Comparison of ENCODE assay signal across 8 mouse cellular contexts in the genomic region with DNA sequence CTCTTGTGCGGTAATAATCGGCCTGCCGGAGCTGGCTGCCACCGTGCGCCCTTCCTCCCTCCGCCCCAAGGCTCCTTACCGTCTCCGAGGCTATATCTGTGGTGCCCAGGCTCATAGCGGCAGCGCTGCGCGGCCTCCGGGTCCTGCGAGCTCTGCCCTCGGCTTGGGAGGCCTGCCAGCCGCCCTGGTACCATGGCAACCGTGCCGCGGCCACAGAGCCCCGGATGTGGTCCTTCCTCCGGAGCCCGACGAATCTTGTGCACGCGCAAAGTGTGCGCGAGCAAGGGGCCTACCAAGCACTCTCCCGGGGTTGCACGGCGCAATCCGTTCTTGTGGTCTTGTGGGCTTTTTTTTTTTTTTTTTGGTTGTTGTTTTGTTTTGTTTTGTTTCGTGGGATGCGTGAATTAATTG. TPM values are rescaled to one million over a fixed set of nuclear protein-coding genes. Genes with fewer than 3 reads are reported as not detected.
DNase-seq lines count a peak whose midpoint lies in the region; ATAC-seq lines count a peak whose summit lies in the region.

A gene (minus strand): TSS at position 276 of the 411 bp plus-strand sequence.

- H3K4me3 ChIP-seq in forebrain, embryonic 10.5 days: peak within 1 kb of the TSS; percentile 84
- H3K4me3 ChIP-seq in heart, embryonic 15.5 days: peak within 1 kb of the TSS; percentile 68
- peak within 1 kb of the TSS; percentile 70 for H3K4me3 ChIP-seq in liver, embryonic 15.5 days (replicated peaks)
- peak within 1 kb of the TSS; percentile 72 for H3K4me3 ChIP-seq in neural tube, embryonic 12.5 days

- H3K27ac ChIP-seq in forebrain, embryonic 10.5 days: peak within 1 kb of the TSS; percentile 94
- peak within 1 kb of the TSS; percentile 81 for H3K27ac ChIP-seq in heart, embryonic 15.5 days
- peak within 1 kb of the TSS; percentile 86 for H3K27ac ChIP-seq in liver, embryonic 15.5 days (replicated peaks)
- peak within 1 kb of the TSS; percentile 55 for H3K27ac ChIP-seq in neural tube, embryonic 12.5 days

- H3K9ac ChIP-seq in heart, embryonic 15.5 days: peak within 1 kb of the TSS; percentile 68
- peak within 1 kb of the TSS; percentile 69 for H3K9ac ChIP-seq in liver, embryonic 15.5 days
- H3K9ac ChIP-seq in neural tube, embryonic 12.5 days: peak within 1 kb of the TSS; percentile 81

- peak within 1 kb of the TSS; percentile 91 for H3K4me2 ChIP-seq in heart, embryonic 15.5 days
- H3K4me2 ChIP-seq in liver, embryonic 15.5 days: peak within 1 kb of the TSS; percentile 95
- H3K4me2 ChIP-seq in neural tube, embryonic 12.5 days (replicated peaks): peak within 1 kb of the TSS; percentile 84

- peaks cover 35% of the 10 kb centered on the region for H3K36me3 ChIP-seq in forebrain, embryonic 10.5 days (replicated peaks)
- H3K36me3 ChIP-seq in heart, embryonic 15.5 days: peaks cover 4% of the 10 kb centered on the region
- H3K36me3 ChIP-seq in liver, embryonic 15.5 days (replicated peaks): no peaks in the 10 kb centered on the region; the same call in 1 of the 2 replicates
- peaks cover 21% of the 10 kb centered on the region for H3K36me3 ChIP-seq in neural tube, embryonic 12.5 days

- H3K9me3 ChIP-seq in forebrain, embryonic 10.5 days: no peaks in the 10 kb centered on the region
- no peaks in the 10 kb centered on the region for H3K9me3 ChIP-seq in heart, embryonic 15.5 days (replicated peaks)
- no peaks in the 10 kb centered on the region for H3K9me3 ChIP-seq in liver, embryonic 15.5 days (replicated peaks)
- no peaks in the 10 kb centered on the region for H3K9me3 ChIP-seq in neural tube, embryonic 12.5 days

- H3K27me3 ChIP-seq in forebrain, embryonic 10.5 days (ENCODE audit: poor library complexity, severe bottlenecking): no peaks in the 10 kb centered on the region
- H3K27me3 ChIP-seq in heart, embryonic 15.5 days: no peaks in the 10 kb centered on the region
- no peaks in the 10 kb centered on the region for H3K27me3 ChIP-seq in liver, embryonic 15.5 days
- no peaks in the 10 kb centered on the region for H3K27me3 ChIP-seq in neural tube, embryonic 12.5 days (replicated peaks)

- WGBS in forebrain, embryonic 10.5 days: under 1% methylated on average over 33 of the region's 33 CpGs
- WGBS in heart, embryonic 15.5 days: 1% methylated on average over 33 of the region's 33 CpGs
- 0% methylated on average over 33 of the region's 33 CpGs for WGBS in liver, embryonic 15.5 days (ENCODE audit: insufficient replicate concordance)
- WGBS in neural tube, embryonic 12.5 days: under 1% methylated on average over 33 of the region's 33 CpGs

- DNase-seq in c-Kit-negative CD71-positive TER-119-positive erythroid progenitor cells, embryonic 14.5 days (ENCODE audit: low read depth, low spot score): peak; percentile 30
- peak; percentile 97 for DNase-seq in forebrain, embryonic 10.5 days (ENCODE audit: extremely low spot score, low spot score)
- DNase-seq in kidney, postnatal 25 days: peak; percentile 97 to 98
- DNase-seq in telencephalon, adult 2 months (ENCODE audit: low read depth, low spot score): peak; percentile 80

- ATAC-seq in CD4-positive, CD25-positive, alpha-beta regulatory T cell, adult 4 months: peak; percentile 56
- peak; percentile 42 for ATAC-seq in heart, embryonic 15.5 days (replicated peaks; ENCODE audit: insufficient number of reproducible peaks, insufficient read depth, low FRiP score, low read depth)
- ATAC-seq in liver, embryonic 15.5 days (ENCODE audit: insufficient read depth): peak; percentile 43
- ATAC-seq in neural tube, embryonic 12.5 days (ENCODE audit: low FRiP score, low read depth): peak; percentile 54

- H3K4me1 ChIP-seq in forebrain, embryonic 10.5 days: peaks cover 69% of the 10 kb centered on the region
- peaks cover 40% of the 10 kb centered on the region for H3K4me1 ChIP-seq in heart, embryonic 15.5 days (replicated peaks)
- H3K4me1 ChIP-seq in liver, embryonic 15.5 days (replicated peaks): peaks cover 68% of the 10 kb centered on the region
- H3K4me1 ChIP-seq in neural tube, embryonic 12.5 days: peaks cover 24% of the 10 kb centered on the region

RNA-seq across cellular contexts. Expression of the gene that starts here (rescaled TPM):
- 10 to 100 TPM; 22.2 to 34.3 TPM for polyA plus RNA-seq in CD4-positive, CD25-positive, alpha-beta regulatory T cell, adult 4 months (2017; shearing (Covaris generic))
- 24.0 and 30.5 TPM in 2 replicates for polyA plus RNA-seq in forebrain, embryonic 10.5 days (2016; fragmentation: Nextera tagmentation; extraction: Ambion mirVana)
- polyA plus RNA-seq in heart, embryonic 15.5 days (2015; fragmentation: Nextera tagmentation; extraction: Ambion mirVana): 8.2 and 10.0 TPM in 2 replicates
- 4.1 and 4.2 TPM in 2 replicates for polyA plus RNA-seq in liver, embryonic 15.5 days (2015; fragmentation: Nextera tagmentation; extraction: Ambion mirVana)
- 20.6 and 29.5 TPM in 2 replicates for polyA plus RNA-seq in neural tube, embryonic 12.5 days (2016; fragmentation: Nextera tagmentation; extraction: Ambion mirVana)

Comparison
In these comparisons a context has a peak if more than half of its experiments do, and no peak if none do; other contexts are left out.
1. Peak in every context shown above with its lines: DNase-seq, ATAC-seq, H3K4me3 ChIP-seq and H3K27ac ChIP-seq.
2. DNase-seq: peak in every context shown above with its lines; median percentile 98 in kidney, postnatal 25 days; 97 in forebrain, embryonic 10.5 days; 80 in telencephalon, adult 2 months; 30 in c-Kit-negative CD71-positive TER-119-positive erythroid progenitor cells, embryonic 14.5 days.